Mouse (Mus musculus): Measurements from ENCODE around the gene Wdhd1. TPM values are rescaled to one million over a fixed set of nuclear protein-coding genes. Genes with fewer than 3 reads are reported as not detected.

Wdhd1 gene
- polyA plus RNA-seq, 1 experiment from 2014 or later: 25.8 TPM

DNA sequence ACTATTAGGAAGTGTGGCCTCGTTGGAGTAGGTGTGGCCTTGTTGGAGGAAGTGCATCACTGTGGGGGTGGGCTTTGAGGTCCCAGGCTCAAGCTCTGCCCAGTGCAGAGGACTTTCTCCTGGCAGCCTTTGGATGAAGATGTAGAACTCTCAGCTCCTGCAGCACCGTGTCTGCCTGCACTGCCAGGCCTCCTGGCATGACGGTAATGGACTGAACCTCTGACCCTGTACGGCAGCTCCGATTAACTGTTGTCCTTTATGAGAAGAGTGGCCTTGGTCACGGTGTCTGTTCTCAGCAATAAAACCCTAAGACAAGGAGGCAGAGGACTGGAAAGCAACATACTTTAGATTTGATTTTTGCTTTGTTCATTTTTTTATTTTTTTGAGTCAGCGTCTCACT lies 40.2 kb downstream of the Wdhd1 start:
- 92% methylated on average over 7 of the region's 7 CpGs for WGBS (ENCODE audit: insufficient replicate concordance)
- H3K27me3 ChIP-seq (ENCODE audit: control insufficient read depth, insufficient read depth, low read length): no peaks in the 10 kb centered on the region; the same call in 1 of the 2 replicates
- H3K4me2 ChIP-seq: no peak overlapping the region
- H3K36me3 ChIP-seq (ENCODE audit: control insufficient read depth, insufficient read depth, low read length): peaks cover 3% of the 10 kb centered on the region; the same call in 1 of the 2 replicates
- H3K9me3 ChIP-seq (replicated peaks; ENCODE audit: control insufficient read depth, low read length): peaks cover 8% of the 10 kb centered on the region; the same call in 1 of the 2 replicates
- H3K9ac ChIP-seq (ENCODE audit: low read depth, low read length): no peak overlapping the region
- H3K27ac ChIP-seq (ENCODE audit: low read depth, low read length): no peak overlapping the region
- H3K4me3 ChIP-seq (ENCODE audit: low read depth, low read length): no peak overlapping the region
- ATAC-seq (replicated peaks; ENCODE audit: insufficient number of reproducible peaks, low FRiP score, low TSS enrichment): no peak
- peaks cover 13% of the 10 kb centered on the region for H3K4me1 ChIP-seq (ENCODE audit: control insufficient read depth, insufficient read depth, low read length)

GRCm38 (mm10) chr14:47234526-47235250 lies 42.0 kb downstream of the Wdhd1 start:
- WGBS (ENCODE audit: insufficient replicate concordance): 64% methylated on average over 5 of the region's 5 CpGs
- Histone ChIP-seq H3K9me3 (replicated peaks; ENCODE audit: control insufficient read depth, low read length) (peaks cover 8% of the 10 kb centered on the region; the same call in 1 of the 2 replicates), H3K27me3 (ENCODE audit: control insufficient read depth, insufficient read depth, low read length) (no peaks in the 10 kb centered on the region; the same call in 1 of the 2 replicates), H3K36me3 (ENCODE audit: control insufficient read depth, insufficient read depth, low read length) (no peaks in the 10 kb centered on the region), H3K4me3 (ENCODE audit: low read depth, low read length) (no peak overlapping the region), H3K27ac (ENCODE audit: low read depth, low read length) (no peak overlapping the region), H3K4me2 (no peak overlapping the region), H3K4me1 (ENCODE audit: control insufficient read depth, insufficient read depth, low read length) (peaks cover 3% of the 10 kb centered on the region; the same call in 1 of the 2 replicates), H3K9ac (ENCODE audit: low read depth, low read length) (no peak overlapping the region)
- ATAC-seq (replicated peaks; ENCODE audit: insufficient number of reproducible peaks, low FRiP score, low TSS enrichment): no peak

DNA sequence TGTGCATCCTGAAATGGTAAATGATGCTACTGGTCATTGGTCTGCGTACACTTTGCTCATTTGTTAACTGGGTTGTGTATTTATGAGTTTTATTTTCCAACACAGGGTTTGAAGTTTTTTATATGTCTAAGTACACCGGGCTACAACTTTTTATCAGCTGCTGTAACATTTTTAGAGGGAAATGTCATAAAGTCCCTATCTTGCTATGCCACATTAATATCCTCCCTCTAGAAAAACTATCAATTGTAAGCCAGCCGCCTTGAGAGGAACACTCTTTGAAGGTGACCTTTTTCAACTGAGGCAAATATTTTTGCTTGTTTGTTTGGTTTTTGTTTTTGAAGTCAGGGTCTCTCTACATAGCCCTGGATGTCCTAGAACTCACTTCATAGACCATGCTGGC lies 42.6 kb downstream of the Wdhd1 start:
- Histone ChIP-seq H3K27me3 (ENCODE audit: control insufficient read depth, insufficient read depth, low read length) (no peaks in the 10 kb centered on the region; the same call in 1 of the 2 replicates), H3K9me3 (replicated peaks; ENCODE audit: control insufficient read depth, low read length) (peaks cover 8% of the 10 kb centered on the region; the same call in 1 of the 2 replicates), H3K27ac (ENCODE audit: low read depth, low read length) (no peak overlapping the region), H3K36me3 (ENCODE audit: control insufficient read depth, insufficient read depth, low read length) (no peaks in the 10 kb centered on the region), H3K4me2 (no peak overlapping the region), H3K9ac (ENCODE audit: low read depth, low read length) (no peak overlapping the region), H3K4me3 (ENCODE audit: low read depth, low read length) (no peak overlapping the region), H3K4me1 (ENCODE audit: control insufficient read depth, insufficient read depth, low read length) (peaks cover 3% of the 10 kb centered on the region; the same call in 1 of the 2 replicates)
- no peak for ATAC-seq (replicated peaks; ENCODE audit: insufficient number of reproducible peaks, low FRiP score, low TSS enrichment)
- 77% methylated on average over 3 of the region's 3 CpGs for WGBS (ENCODE audit: insufficient replicate concordance)

- Histone ChIP-seq H3K9me3 (replicated peaks; ENCODE audit: control insufficient read depth, low read length) (peaks cover 8% of the 10 kb centered on the region; the same call in 1 of the 2 replicates), H3K9ac (ENCODE audit: low read depth, low read length) (no peak overlapping the region), H3K27me3 (ENCODE audit: control insufficient read depth, insufficient read depth, low read length) (no peaks in the 10 kb centered on the region; the same call in 1 of the 2 replicates), H3K4me3 (ENCODE audit: low read depth, low read length) (no peak overlapping the region), H3K36me3 (ENCODE audit: control insufficient read depth, insufficient read depth, low read length) (no peaks in the 10 kb centered on the region), H3K27ac (ENCODE audit: low read depth, low read length) (no peak overlapping the region), H3K4me1 (ENCODE audit: control insufficient read depth, insufficient read depth, low read length) (peaks cover 3% of the 10 kb centered on the region; the same call in 1 of the 2 replicates), H3K4me2 (no peak overlapping the region)
- ATAC-seq (replicated peaks; ENCODE audit: insufficient number of reproducible peaks, low FRiP score, low TSS enrichment): peak; percentile 68
- WGBS (ENCODE audit: insufficient replicate concordance): 23% methylated on average over 2 of the region's 2 CpGs
Observed at GRCm38 (mm10) chr14:47233602-47234001, 43.1 kb downstream of the Wdhd1 start.

DNA sequence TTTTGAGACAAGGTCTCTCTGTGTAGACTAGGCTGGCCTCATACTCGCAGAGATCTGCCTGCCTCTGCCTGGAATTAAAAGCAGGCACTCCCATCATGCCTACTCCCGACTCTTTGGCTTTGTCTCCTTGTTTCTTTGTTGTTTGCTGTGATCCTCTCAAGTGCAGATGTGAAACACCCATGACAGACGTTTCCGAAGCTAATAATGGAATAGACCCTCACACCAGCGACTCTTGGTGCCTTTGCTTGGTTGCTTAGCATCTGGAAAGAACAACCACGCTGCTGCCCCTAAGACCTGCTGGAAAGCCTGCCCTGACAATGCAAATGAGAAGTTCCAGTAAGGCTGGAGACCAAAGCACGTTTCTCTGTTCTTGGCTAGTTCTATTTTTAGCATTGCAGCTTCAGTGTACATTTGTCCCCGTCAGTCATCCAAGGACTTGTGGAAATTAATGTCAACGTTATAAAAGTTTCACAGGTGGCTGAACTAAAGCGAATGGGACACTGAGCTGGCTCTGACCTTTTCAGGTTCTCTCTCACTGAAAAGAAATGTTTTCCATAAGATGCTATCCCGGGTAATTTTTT lies 46.8 kb downstream of the Wdhd1 start:
- Histone ChIP-seq H3K4me2 (no peak overlapping the region), H3K27ac (ENCODE audit: low read depth, low read length) (no peak overlapping the region), H3K27me3 (ENCODE audit: control insufficient read depth, insufficient read depth, low read length) (no peaks in the 10 kb centered on the region), H3K4me1 (ENCODE audit: control insufficient read depth, insufficient read depth, low read length) (peaks cover 3% of the 10 kb centered on the region; the same call in 1 of the 2 replicates), H3K36me3 (ENCODE audit: control insufficient read depth, insufficient read depth, low read length) (no peaks in the 10 kb centered on the region), H3K9ac (ENCODE audit: low read depth, low read length) (no peak overlapping the region), H3K9me3 (replicated peaks; ENCODE audit: control insufficient read depth, low read length) (no peaks in the 10 kb centered on the region), H3K4me3 (ENCODE audit: low read depth, low read length) (no peak overlapping the region)
- ATAC-seq (replicated peaks; ENCODE audit: insufficient number of reproducible peaks, low FRiP score, low TSS enrichment): no peak
- 58% methylated on average over 11 of the region's 11 CpGs for WGBS (ENCODE audit: insufficient replicate concordance)

GRCm38 (mm10) chr14:47225931-47226330 lies 50.7 kb downstream of the Wdhd1 start:
- Histone ChIP-seq H3K4me3 (ENCODE audit: low read depth, low read length) (no peak overlapping the region), H3K27me3 (ENCODE audit: control insufficient read depth, insufficient read depth, low read length) (no peaks in the 10 kb centered on the region), H3K9me3 (replicated peaks; ENCODE audit: control insufficient read depth, low read length) (no peaks in the 10 kb centered on the region), H3K9ac (ENCODE audit: low read depth, low read length) (no peak overlapping the region), H3K4me2 (no peak overlapping the region), H3K27ac (ENCODE audit: low read depth, low read length) (no peak overlapping the region), H3K4me1 (ENCODE audit: control insufficient read depth, insufficient read depth, low read length) (no peaks in the 10 kb centered on the region), H3K36me3 (ENCODE audit: control insufficient read depth, insufficient read depth, low read length) (no peaks in the 10 kb centered on the region)
- ATAC-seq (replicated peaks; ENCODE audit: insufficient number of reproducible peaks, low FRiP score, low TSS enrichment): no peak
- WGBS (ENCODE audit: insufficient replicate concordance): 83% methylated on average over 8 of the region's 8 CpGs

GRCm38 (mm10) chr14:47224476-47225325 lies 52.0 kb downstream of the Wdhd1 start:
- no peaks in the 10 kb centered on the region for H3K27me3 ChIP-seq (ENCODE audit: control insufficient read depth, insufficient read depth, low read length)
- WGBS (ENCODE audit: insufficient replicate concordance): 77% methylated on average over 10 of the region's 10 CpGs
- ATAC-seq (replicated peaks; ENCODE audit: insufficient number of reproducible peaks, low FRiP score, low TSS enrichment): no peak

DNA sequence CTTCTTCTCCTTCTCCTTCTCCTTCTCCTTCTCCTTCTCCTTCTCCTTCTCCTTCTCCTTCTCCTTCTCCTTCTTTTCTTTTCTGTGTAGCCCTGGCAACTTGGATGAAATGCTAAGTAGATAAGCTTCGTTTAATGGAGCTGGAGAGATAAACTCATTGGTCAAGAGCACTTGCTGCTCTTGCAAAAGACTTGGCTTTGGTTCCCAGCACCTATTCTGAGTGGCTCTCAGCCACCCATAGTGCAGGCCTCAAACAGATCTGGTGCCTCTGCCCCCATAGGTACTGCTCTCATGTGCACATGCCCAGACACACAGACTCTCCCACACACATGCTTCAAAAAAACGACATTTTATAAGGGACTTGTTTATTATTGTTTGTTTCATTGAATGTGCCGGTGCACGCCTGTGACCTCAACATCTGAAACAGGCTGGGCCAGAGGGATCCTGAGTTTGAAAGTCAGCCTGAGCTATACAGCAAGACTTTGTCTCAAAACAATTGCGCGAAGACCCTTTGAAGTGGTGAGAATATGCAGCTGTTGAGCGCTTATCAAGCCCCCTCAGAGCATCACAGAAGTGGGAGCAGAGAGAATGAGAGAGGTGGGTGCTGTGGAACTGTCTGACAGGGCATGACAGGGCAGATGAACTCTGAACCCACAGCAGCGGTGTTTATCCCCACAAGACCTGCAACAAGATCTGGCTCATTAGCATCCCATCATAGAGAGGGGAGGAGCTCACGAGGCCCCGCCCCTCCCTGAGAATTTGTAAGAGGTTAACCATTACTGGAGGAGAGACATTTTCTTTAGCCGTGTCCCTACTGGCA lies 53.8 kb downstream of the Wdhd1 start:
- Histone ChIP-seq H3K4me1 (ENCODE audit: control insufficient read depth, insufficient read depth, low read length) (no peaks in the 10 kb centered on the region), H3K27me3 (ENCODE audit: control insufficient read depth, insufficient read depth, low read length) (no peaks in the 10 kb centered on the region), H3K4me2 (no peak overlapping the region), H3K9ac (ENCODE audit: low read depth, low read length) (no peak overlapping the region), H3K36me3 (ENCODE audit: control insufficient read depth, insufficient read depth, low read length) (no peaks in the 10 kb centered on the region), H3K4me3 (ENCODE audit: low read depth, low read length) (no peak overlapping the region), H3K9me3 (replicated peaks; ENCODE audit: control insufficient read depth, low read length) (no peaks in the 10 kb centered on the region), H3K27ac (ENCODE audit: low read depth, low read length) (no peak overlapping the region)
- WGBS (ENCODE audit: insufficient replicate concordance): 64% methylated on average over 11 of the region's 11 CpGs
- no peak for ATAC-seq (replicated peaks; ENCODE audit: insufficient number of reproducible peaks, low FRiP score, low TSS enrichment)

More at GRCm38 (mm10) chr14:47224476-47225325, 52.0 kb downstream of the Wdhd1 start:
- no peak overlapping the region for H3K9ac ChIP-seq (ENCODE audit: low read depth, low read length)
- H3K4me2 ChIP-seq: no peak overlapping the region
- no peak overlapping the region for H3K27ac ChIP-seq (ENCODE audit: low read depth, low read length)
- no peaks in the 10 kb centered on the region for H3K36me3 ChIP-seq (ENCODE audit: control insufficient read depth, insufficient read depth, low read length)
- H3K9me3 ChIP-seq (replicated peaks; ENCODE audit: control insufficient read depth, low read length): no peaks in the 10 kb centered on the region
- H3K4me3 ChIP-seq (ENCODE audit: low read depth, low read length): no peak overlapping the region
- no peaks in the 10 kb centered on the region for H3K4me1 ChIP-seq (ENCODE audit: control insufficient read depth, insufficient read depth, low read length)

All from heart, embryonic 11.5 days (tissue).